Mouse (Mus musculus) monocyte, adult 2 months (primary cell): Measurements from ENCODE around the gene Mbnl1.

Experiments
- DNase-seq, 2 experiments: peaks; one replicate each; pipeline ENCODE4 v3.0.0; 2022; ENCODE audit warnings: low spot score in 2 of 2, low read depth in 1 of 2

The Mbnl1 gene

DNA sequence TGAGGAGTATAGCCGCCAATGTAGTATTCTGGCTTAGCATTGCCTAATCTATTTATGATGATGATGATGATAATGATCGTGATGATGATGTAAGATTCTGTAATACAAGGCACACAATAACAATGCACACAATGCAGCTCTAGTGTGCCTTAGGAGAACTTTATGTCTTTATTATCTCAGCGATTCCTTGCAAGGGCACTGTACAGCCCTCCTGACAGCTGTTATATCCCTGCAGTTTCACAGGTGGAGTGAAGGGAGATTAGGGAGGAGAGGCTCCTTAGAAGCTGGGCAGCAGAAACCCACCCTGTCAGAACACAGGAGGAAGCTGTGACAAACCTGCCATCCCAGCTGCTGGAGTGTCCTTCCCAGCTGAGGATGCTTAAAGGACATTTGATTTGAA is 93.3 kb downstream of the Mbnl1 start:
- DNase-seq, result no peak

DNA sequence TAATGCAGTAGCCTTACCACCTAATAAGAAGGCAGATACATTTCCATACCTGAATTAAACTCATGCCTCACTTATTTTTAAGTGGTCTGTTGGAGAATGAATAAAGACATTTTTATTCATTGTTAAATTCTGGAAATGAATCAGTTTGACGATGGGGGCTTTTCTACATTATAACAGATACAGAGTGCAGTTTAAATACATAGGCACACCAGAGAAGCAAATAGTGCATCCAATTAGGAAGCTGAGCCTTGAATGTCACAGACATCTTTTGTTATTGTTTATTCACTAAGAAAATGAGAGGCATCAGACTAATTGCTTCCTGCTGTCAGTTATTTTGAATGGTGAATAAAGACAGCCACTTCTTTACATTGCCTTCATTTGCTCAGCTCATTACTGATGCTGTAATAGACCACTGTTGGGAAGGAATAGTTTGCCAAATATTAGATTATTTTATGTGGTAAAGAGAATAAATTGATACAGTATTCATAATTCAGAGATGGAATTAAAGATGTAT is 95.6 kb downstream of the Mbnl1 start:
- DNase-seq, result no peak

DNA sequence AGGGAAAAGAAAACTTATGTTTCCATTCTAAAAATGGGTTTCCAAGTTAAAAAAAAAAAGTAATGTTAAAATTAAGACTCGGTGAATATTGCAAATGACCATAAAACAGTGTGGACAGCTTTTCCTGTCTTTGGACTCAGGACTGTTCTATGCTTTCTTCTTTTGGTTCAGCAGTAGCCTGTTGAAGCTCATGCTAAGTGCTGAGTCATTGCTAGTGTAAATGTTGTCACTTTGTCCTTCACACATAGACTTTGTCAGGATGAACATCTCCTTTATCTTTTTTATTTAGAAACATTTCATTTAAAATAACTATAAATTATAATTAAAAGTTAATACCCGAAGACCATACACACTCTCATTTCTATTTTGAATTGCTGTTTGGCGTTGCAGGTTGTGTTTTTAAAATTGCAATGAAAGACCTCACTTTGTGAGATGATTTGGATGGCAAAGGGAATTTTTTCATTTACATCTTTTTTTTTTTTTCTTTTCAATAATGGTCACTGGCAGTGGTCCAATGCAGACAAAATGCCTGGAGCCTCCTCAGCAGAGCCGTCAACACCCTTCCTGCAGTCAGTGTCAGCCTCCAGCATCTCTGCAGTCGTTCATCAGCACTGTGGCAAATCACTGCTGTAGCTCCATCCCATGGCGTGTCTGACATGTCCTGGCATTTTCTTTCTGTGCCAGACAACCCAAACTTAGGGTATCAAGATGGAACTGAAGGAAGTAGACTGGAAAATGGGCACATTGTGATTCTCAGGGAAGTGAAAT is 96.4 kb downstream of the Mbnl1 start:
- no peak for DNase-seq

DNA sequence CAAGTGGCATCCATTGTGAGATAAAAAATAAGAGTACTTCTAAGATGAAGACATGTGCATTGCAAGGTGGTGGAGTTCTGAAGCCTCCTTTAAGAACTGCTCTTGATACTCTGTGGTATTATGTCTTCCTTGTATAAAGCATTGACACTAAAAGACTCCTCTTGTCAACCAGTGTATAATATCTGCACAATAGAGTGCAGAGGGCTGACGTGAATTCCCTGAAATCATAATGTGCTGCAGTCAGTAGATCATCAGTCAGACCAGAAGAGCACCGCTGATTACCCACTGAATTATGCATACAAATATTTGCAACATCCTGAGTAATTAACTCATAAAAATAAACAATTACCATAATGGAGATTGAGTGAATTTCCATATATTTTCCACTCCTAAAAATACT is 97.2 kb downstream of the Mbnl1 start:
- DNase-seq, result no peak

DNA sequence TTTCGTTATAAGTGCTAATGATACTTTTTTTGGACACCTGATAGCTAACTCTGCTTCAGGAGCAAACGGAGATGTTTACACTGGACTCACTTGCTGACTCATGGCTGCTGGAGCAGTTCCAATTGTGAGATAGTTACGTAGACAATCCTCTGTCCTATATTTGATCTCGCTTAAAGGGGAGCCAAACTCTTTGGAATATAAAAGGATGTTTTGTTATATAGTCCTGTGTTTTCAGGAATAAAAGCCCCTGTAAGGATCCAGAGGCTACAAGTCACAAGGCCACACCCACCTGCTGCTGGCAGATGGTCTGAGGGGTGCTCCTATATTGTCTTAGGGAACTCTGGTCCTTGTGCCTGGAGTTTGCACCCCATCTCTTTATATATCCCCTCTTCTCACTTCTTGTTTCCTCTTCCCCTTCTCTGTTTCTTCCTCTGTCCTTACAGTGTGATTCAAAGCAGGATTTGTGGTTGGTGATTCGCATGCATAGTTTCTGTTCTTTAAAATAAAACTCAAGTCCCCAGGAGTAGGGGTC is 97.9 kb downstream of the Mbnl1 start:
- peak; percentile 24 to 30 for DNase-seq

DNA sequence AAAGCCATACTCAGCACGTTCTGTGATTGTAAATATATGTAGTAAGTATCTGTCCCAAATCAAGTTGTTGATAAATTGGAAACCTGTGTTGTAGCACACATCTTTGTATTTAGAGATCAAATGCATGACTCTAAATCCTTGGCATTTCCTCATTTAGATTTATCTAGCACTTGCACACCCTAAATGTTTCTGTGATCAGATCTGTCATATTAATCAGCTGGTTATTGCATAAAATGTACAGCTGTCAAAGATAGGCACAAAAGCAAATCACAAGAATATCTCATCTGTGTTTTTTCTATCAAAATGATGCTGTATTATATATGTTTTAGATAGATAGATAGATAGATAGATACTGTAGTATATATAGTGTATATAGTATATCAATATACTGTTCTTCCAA is 98.9 kb downstream of the Mbnl1 start:
- no peak for DNase-seq

DNA sequence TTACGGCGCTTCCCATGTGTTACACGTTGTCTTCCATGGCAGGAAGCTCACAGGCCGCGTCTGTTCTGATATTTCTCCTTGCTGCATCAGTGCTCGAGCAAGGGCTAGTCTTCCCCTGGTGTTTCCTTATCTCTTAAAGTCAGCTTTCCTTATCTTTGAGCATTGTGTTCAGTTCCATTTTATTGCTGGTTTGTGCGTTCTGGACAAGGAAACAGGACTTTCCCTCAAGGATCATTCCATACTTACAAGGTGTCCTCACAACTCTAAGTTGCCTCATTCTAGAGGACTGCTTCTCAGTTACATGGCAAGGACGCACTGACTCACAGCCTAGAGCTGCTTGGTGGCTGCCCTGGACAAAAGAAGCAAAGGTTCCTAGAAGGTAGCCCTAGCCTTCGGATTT is 101.6 kb downstream of the Mbnl1 start:
- no peak for DNase-seq

DNA sequence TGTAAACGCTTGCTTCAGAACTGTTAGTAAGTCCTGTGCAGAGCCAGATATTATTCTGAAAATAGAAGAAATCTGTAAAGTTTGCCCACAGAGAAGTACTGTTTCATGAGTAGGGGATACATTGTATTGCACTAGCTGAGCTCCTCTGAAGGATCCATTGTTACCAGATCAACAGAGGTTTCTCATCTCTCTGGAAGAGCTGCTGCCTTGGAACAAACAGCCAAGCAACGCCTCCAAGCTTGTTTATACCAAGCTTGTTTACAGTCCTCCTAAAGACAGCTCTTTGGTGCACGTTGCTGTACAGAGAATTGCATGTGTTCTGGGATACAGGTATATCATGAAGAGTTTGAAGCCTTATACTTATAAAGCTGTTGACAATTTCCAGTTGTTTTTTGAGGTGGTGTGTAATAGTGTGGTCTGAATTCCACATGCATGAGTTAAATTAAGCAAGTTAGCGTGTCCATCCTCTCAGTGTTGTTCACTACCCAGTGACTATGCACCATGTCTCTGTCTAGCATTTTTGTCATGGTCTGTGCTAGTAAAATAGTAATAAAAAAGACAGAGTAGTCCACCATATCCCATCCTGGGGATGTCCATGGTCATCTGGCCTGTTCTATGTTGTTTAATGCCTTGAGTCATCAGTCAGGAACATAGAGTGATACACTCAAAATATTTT is 102.4 kb downstream of the Mbnl1 start:
- no peak for DNase-seq

DNA sequence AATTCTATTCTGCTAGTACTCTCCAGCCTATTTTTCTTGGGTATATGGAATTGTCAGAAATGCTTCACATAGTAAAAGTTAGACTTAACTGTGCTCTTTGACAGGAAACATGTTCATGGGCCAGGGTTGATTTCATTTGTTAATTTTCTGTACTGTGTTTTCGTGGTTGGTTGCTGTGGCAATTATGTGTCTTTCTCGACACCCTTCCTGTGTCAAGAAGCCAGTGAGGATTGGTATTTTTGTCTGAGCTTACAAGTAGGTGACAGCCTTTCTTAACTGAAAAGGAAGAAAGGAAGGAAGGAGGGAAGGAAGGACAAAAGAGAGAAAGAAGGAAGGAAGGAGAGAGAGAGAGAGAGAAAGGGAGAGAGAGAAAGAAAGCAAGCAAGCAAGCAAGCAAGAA is 103.3 kb downstream of the Mbnl1 start:
- no peak for DNase-seq

DNA sequence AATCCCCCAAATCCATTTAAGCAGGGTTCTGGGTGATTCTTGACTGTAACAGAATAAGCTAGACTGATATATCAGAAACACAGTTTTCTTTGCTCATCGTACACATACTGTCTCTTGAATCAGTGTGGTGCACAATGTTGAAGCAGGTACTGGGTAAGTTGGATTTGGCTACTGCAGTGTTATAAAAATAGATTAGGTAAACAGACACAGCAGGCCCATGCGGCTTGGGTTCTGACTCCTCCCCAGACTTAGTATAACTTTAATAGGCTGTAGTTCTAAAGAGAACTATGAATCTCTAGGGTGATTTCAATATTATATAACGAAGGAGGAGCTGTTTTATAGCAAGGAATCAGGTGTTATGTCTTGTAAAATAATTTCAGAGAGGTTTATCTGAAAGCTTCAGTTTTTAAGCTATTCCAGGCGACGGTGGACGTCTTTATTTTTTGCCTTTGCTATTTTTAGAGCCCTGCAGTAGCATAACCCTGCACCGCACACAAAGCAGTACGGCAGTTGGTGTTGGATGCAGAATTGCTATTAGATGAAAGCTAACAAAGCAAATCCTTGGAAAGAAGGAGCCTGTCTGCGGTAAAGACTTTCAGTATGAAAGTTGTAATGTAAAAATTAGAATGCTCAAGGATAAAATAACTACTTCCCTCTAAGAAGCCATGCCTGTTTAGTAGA is 103.9 kb downstream of the Mbnl1 start:
- no peak for DNase-seq

DNA sequence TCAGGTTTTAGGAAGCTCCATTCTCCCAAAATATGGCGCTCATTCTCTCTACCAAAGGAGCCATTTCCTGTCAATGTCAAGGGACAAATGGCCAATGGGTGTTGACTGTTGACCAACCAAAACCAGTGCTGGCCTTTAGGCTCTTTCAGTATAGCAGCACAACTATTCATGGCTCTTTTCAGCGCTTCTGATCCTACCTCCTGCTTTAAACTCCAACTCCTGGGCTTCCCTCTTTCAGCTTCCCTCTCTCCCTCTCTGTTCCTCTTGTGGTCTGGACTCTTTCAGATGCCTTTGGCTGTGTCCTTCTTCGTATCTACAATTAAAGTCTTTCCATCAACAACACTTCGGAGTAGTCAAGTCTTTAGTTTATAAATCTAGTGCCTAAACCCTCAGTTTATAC is 107.2 kb downstream of the Mbnl1 start:
- no peak for DNase-seq

DNA sequence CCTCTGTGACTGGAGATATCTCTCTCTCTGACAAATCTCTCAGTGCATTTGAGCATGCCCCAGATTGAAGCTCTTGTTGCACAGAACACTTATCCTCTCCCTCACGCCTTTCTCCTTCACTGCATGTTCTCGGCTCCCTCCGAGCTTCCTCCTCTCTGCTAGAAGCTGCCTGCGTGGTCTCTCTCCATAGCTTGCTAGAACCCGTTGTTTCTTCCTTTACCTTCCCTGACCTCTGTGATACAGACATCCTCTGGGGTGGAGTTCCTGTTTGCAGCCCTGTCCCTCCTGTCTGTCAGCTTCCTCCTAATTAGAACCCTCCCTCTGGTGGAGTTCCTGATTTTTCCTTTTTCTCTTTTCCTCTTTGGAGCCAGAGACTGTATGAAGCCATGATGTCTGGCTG is 108.1 kb downstream of the Mbnl1 start:
- DNase-seq, result no peak

DNA sequence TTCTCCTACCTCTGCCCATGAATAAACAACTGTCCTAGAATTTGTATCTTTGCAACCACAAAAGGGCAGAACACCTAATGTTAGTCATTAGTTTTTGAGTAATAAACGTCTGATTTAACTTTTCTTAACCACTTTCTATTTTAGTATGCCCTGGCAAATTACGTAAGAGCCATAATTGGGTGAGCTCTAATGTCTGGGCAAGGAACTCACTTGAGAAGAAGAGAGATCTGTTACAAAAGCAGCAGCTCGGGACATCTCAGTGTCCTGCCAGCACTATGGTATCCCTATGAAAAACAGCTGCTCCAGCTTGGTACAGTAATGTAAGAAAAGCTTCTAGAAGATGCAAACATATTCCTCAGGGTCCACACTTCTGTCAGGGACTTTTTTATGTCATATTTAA is 109.5 kb downstream of the Mbnl1 start:
- no peak for DNase-seq

DNA sequence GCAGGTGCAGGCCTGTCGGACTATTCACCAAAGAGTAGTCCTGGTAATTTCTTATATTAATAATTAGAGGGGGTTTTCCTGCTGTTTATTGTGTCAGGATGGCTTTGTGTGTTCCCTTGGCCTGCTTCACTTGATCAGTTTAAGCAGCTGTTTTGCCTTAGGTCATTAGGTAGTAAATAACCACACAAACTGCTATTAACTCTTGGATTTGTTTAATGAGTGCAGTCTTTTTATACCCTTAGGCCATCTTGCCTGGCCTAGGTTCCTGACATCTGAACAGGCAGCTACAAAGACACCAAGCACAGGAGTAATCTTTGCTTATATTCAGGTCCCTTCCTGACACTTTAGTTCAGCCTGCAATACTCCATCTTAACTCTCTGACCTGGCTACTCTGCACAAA is 110.0 kb downstream of the Mbnl1 start:
- no peak for DNase-seq

DNA sequence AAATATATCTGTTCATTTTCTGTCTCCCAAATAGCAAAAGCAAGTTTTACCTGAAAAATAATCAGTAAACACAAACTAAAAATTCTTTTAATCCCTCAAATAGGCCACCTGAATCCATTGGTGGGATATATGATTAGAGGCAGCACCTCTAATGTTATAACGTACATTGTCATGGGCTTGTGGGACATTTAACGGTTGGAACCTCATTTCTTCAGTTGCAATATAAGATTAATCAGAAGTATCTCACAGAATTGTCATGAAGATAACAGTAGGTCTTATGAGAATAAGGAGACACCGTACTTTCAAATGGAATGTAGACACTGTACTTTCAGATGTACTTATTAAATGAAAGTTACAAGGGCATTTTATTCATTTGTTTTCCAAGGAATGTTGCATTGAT is 112.1 kb downstream of the Mbnl1 start:
- DNase-seq, result no peak

DNA sequence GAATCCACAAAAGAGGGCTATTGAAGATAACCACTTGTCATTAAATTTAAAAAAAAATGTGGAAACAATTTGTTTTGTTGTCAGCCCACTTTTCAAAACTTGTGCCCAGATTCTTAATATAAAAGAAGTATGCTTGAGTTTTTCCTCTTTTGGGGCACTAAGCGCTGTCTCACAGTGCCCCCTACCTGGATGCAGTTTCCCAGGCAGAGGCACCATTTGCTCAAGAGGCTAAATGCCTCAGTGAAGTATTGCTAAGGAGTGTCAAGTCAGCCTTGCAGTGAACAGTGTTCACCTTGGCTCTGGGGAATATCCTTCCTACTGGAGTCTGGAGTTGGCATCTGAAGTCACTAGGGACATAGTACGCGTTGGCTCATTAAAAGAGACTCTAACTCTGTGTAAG is 113.4 kb downstream of the Mbnl1 start:
- no peak for DNase-seq

DNA sequence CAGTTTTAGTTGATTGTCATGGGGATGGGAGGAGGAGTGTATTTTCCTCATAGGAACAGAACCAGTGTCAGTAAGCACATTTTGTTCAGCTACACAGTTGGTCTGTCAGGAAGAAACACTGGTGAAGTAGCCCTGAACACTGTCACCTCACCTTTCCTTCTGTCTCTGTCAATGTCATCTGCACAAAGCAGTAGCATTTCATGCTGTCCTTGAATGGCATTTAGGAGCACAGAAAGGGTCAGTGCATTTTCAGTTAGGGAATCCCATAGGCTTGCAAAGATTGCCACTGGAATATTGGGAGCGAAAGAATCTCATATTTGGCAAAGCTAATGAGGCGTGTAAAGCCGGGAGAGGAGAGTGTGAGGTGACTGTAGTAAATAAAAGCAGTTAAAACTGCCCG is 114.5 kb downstream of the Mbnl1 start:
- DNase-seq, result no peak

DNA sequence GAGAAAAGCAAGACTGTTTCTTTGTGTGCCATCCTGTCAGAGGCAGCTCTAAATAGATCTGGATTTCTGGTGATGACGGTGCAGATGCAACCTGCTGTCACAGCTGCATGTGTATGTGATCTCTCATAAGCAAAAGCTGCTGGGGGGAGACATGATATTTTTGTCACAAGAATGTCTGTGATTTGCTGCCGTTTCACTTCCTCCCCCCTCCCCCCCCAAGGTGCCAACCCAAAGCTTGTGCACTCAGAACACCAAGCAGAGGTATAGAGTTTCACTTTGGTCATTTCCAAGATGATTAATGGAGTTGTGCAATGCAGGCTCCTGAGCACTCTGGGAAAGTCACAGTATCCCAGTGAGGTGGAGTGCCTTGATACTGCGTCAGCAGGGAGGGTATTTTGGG is 116.7 kb downstream of the Mbnl1 start:
- no peak for DNase-seq

DNA sequence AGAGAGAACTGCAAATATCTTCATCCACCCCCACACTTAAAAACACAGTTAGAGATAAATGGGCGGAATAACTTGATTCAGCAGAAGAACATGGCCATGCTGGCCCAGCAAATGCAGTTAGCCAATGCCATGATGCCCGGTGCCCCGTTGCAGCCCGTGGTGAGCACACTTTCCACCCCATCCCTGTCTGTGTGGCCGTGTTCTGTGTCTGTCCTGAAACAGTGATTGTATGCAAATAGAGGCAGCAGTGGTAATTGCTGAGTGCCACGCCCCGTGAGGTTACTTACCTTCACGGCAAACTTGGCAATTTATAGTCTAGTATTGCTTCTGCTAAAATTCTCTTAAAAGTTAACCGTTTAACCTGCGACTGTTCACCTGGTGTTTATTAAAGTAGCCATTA is 123.0 kb downstream of the Mbnl1 start:
- DNase-seq, result no peak

DNA sequence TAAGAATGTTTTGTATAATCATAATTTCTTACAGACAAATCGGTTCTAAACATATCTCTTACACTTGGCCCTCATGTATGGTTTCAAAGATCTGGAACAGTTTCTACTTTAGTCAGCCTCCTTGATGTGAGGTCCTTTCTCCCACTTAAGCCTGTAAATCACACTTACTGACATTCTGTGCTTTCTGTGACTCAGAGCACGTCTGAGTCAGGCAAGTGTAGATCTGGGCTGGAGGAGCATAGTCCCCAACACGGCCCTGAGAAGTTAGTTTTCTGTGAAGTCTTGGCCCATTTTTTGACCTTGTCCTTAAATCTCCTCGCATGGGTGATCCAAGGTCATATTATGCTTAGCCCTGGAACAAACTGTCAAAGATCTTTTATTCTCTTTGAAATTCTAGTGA is 124.4 kb downstream of the Mbnl1 start:
- DNase-seq, result no peak

DNA sequence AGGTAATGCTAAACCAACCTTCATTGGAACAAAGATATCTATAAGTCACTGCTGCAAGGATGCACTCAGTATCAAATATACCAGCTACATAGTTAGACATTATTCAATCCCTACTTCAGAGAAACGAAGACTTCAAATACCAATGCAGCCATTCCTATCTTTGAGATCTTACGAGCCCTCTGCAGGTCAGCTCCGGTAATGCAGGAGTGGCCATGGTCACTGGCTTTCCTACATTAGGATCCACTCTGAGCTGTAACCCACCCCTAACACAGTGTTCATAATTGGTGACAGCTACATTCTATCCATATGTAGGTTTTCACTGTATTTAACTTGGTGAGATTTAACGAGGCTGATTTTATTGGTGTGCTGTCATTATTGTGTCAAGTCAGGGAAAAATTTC is 129.1 kb downstream of the Mbnl1 start:
- DNase-seq, result peak in 1 of 2 experiments; percentile 38
